Mouse (Mus musculus) erythroblast, embryonic 14.5 days (primary cell): ENCODE results near the gene Zfp266. TPM values are rescaled to one million over a fixed set of nuclear protein-coding genes. Genes with fewer than 3 reads are reported as not detected.

Experiments used
- H3K27me3 ChIP-seq: 2 replicates; pipeline ENCODE4 v1.6.1; 2012; ENCODE audit warnings: inconsistent platforms; ENCODE audit not compliant: control insufficient read depth
- H3K36me3 ChIP-seq: 2 replicates; pipeline ENCODE4 v1.6.1; 2012; ENCODE audit warnings: mild to moderate bottlenecking, inconsistent platforms; ENCODE audit not compliant: control insufficient read depth
- H3K4me1 ChIP-seq: 2 replicates; pipeline ENCODE4 v1.6.1; 2012; ENCODE audit warnings: inconsistent platforms; ENCODE audit not compliant: control insufficient read depth
- H3K4me3 ChIP-seq: replicated peaks from 2 replicates; pipeline ENCODE3; 2012; ENCODE audit warnings: moderate library complexity, mild to moderate bottlenecking, inconsistent platforms
- H3K9me3 ChIP-seq: 2 replicates; pipeline ENCODE4 v1.6.1; 2012; ENCODE audit warnings: low read length, inconsistent platforms, mixed read lengths; ENCODE audit not compliant: control insufficient read depth
- GATA1 ChIP-seq: IDR thresholded peaks from 2 replicates; pipeline ENCODE4 v1.6.1; 2012; ENCODE audit warnings: low read length, inconsistent platforms, mixed read lengths
- TAL1 ChIP-seq: IDR thresholded peaks from 3 replicates; pipeline ENCODE4 v1.6.1; 2012; ENCODE audit warnings: low read length, inconsistent platforms, mixed read lengths
- polyA plus RNA-seq: library from polyadenylated mRNA; stranded (reverse); fragments of >175 nt; gene quantifications from 2 replicates; pipeline ENCODE4 v1.2.3, GENCODE M21; 2012

Gene Zfp266
- polyA plus RNA-seq, 1 experiment = 0.04 TPM

- Histone ChIP-seq H3K4me1 (peaks cover 4% of the 10 kb centered on the region), H3K27me3 (no peaks in the 10 kb centered on the region), H3K9me3 (no peaks in the 10 kb centered on the region), H3K4me3 (no peak overlapping the region), H3K36me3 (peaks cover 77% of the 10 kb centered on the region)
- TF ChIP-seq GATA1 = no peak
- no peak for TF ChIP-seq TAL1
Measured at GRCm38 (mm10) chr9:20504801-20505200, 16.4 kb downstream of the Zfp266 start.

- Histone ChIP-seq H3K4me1 (peaks cover 31% of the 10 kb centered on the region), H3K36me3 (peaks cover 33% of the 10 kb centered on the region)
Measured at GRCm38 (mm10) chr9:20493281-20493680, 27.9 kb downstream of the Zfp266 start.

GRCm38 (mm10) chr9:20492527-20493233 lies 28.5 kb downstream of the Zfp266 start, which contains the start of gene Zfp426:
TSS of gene Zfp426 (minus strand) at chr9:20492746.
- no peaks in the 10 kb centered on the region for H3K27me3 ChIP-seq
- no peaks in the 10 kb centered on the region for H3K9me3 ChIP-seq
- peaks cover 31% of the 10 kb centered on the region for H3K4me1 ChIP-seq
- TF ChIP-seq TAL1 (no peak), GATA1 (peak; percentile 90)
- peaks cover 30% of the 10 kb centered on the region for H3K36me3 ChIP-seq
- peak within 1 kb of the TSS; percentile 75 for H3K4me3 ChIP-seq

More at GRCm38 (mm10) chr9:20493281-20493680, 27.9 kb downstream of the Zfp266 start:
- Histone ChIP-seq H3K4me3 (peak overlapping the region; percentile 75), H3K9me3 (no peaks in the 10 kb centered on the region), H3K27me3 (no peaks in the 10 kb centered on the region)
- TF ChIP-seq TAL1 (no peak), GATA1 (no peak)

- no peak for TF ChIP-seq GATA1
- TF ChIP-seq TAL1 = no peak
- H3K4me1 ChIP-seq = peaks cover 31% of the 10 kb centered on the region
Measured at GRCm38 (mm10) chr9:20491858-20492526, 29.2 kb downstream of the Zfp266 start.

GRCm38 (mm10) chr9:20489536-20489935 lies 31.7 kb downstream of the Zfp266 start:
- Histone ChIP-seq H3K36me3 (peaks cover 34% of the 10 kb centered on the region), H3K4me1 (peaks cover 31% of the 10 kb centered on the region), H3K4me3 (no peak overlapping the region), H3K9me3 (no peaks in the 10 kb centered on the region), H3K27me3 (no peaks in the 10 kb centered on the region)
- TF ChIP-seq GATA1 (no peak), TAL1 (no peak)

More at GRCm38 (mm10) chr9:20491858-20492526, 29.2 kb downstream of the Zfp266 start:
- H3K36me3 ChIP-seq = peaks cover 24% of the 10 kb centered on the region
- peak overlapping the region; percentile 75 for H3K4me3 ChIP-seq
- no peaks in the 10 kb centered on the region for H3K9me3 ChIP-seq
- no peaks in the 10 kb centered on the region for H3K27me3 ChIP-seq

- H3K36me3 ChIP-seq = peaks cover 72% of the 10 kb centered on the region
Measured at GRCm38 (mm10) chr9:20479396-20479795, 41.8 kb downstream of the Zfp266 start.

GRCm38 (mm10) chr9:20476632-20477031 lies 44.6 kb downstream of the Zfp266 start:
- TF ChIP-seq TAL1 (no peak), GATA1 (no peak)
- Histone ChIP-seq H3K4me1 (peaks cover 6% of the 10 kb centered on the region), H3K36me3 (peaks cover 75% of the 10 kb centered on the region), H3K27me3 (no peaks in the 10 kb centered on the region), H3K4me3 (no peak overlapping the region), H3K9me3 (0 out of 2 replicates have a peak, but pooled peaks cover 2% of the 10 kb centered on the region)

More at GRCm38 (mm10) chr9:20479396-20479795, 41.8 kb downstream of the Zfp266 start:
- Histone ChIP-seq H3K4me3 (no peak overlapping the region), H3K4me1 (peaks cover 6% of the 10 kb centered on the region), H3K27me3 (no peaks in the 10 kb centered on the region), H3K9me3 (no peaks in the 10 kb centered on the region)
- no peak for TF ChIP-seq TAL1
- no peak for TF ChIP-seq GATA1

- Histone ChIP-seq H3K4me3 (no peak overlapping the region), H3K27me3 (peaks cover 5% of the 10 kb centered on the region), H3K4me1 (no peaks in the 10 kb centered on the region), H3K9me3 (peaks cover 15% of the 10 kb centered on the region), H3K36me3 (peaks cover 25% of the 10 kb centered on the region)
- TF ChIP-seq TAL1 (no peak), GATA1 (no peak)
Measured at GRCm38 (mm10) chr9:20466761-20467442, 54.3 kb downstream of the Zfp266 start.
